In genomic region chr7:45433835-45434202, GRCm38 (mm10) we compare ENCODE assay signal across 8 mouse cellular contexts. TPM values are rescaled to one million over a fixed set of nuclear protein-coding genes. Genes with fewer than 3 reads are reported as not detected.
A peak's percentile ranks its signal among the peaks of the same experiment; 100 is the strongest.
DNase-seq lines count a peak whose midpoint lies in the region; ATAC-seq and TF ChIP-seq lines count a peak whose summit lies in the region.

No protein-coding gene starts in this region.

- TF ChIP-seq POLR2A in liver, adult 2 months (IDR thresholded peaks at IDR 0.05; ENCODE audit: extremely low read depth, insufficient read depth, low read length) = no peak

- no peak for DNase-seq in liver, adult 2 months (ENCODE audit: extremely low read depth, low read depth, low spot score)
- no peak for DNase-seq in liver
- DNase-seq in embryonic facial prominence, embryonic 14.5 days (ENCODE audit: low spot score) = no peak
- DNase-seq in urinary bladder, adult 18-20 months (ENCODE audit: low spot score in 2 of 2) = no peak
- DNase-seq in layer of hippocampus, postnatal 25 days (ENCODE audit: extremely low spot score in 1 of 2, low spot score in 1 of 2) = no peak
- DNase-seq in cerebellum, adult 9-10 months = no peak

- WGBS in liver, adult 2 months = under 1% methylated on average over 7 of the region's 7 CpGs
- 2% methylated on average over 7 of the region's 7 CpGs for WGBS in embryonic facial prominence, embryonic 14.5 days
- under 1% methylated on average over 7 of the region's 7 CpGs for WGBS in intestine, embryonic 15.5 days
- WGBS in neural tube, embryonic 12.5 days = 2% methylated on average over 7 of the region's 7 CpGs

- ATAC-seq in embryonic facial prominence, embryonic 14.5 days (ENCODE audit: low read depth) = no peak
- no peak for ATAC-seq in intestine, embryonic 15.5 days
- no peak for ATAC-seq in neural tube, embryonic 12.5 days (ENCODE audit: low FRiP score, low read depth)

- peaks cover 14% of the 10 kb centered on the region for H3K4me1 ChIP-seq in liver, adult 2 months (ENCODE audit: control insufficient read depth, insufficient read depth, low read length)
- H3K4me1 ChIP-seq in embryonic facial prominence, embryonic 14.5 days (ENCODE audit: control insufficient read depth, insufficient read depth, low read length) = peaks cover 31% of the 10 kb centered on the region
- H3K4me1 ChIP-seq in intestine, embryonic 15.5 days (replicated peaks) = peaks cover 39% of the 10 kb centered on the region
- H3K4me1 ChIP-seq in neural tube, embryonic 12.5 days = peaks cover 43% of the 10 kb centered on the region

- peaks cover 12% of the 10 kb centered on the region; the same call in 1 of the 2 replicates for H3K79me2 ChIP-seq in liver, adult 2 months (ENCODE audit: control insufficient read depth, insufficient read depth, low read length)

- peak overlapping the region; percentile 55 for H3K4me3 ChIP-seq in liver, adult 2 months (ENCODE audit: insufficient read depth, low read depth, low read length)
- H3K4me3 ChIP-seq in embryonic facial prominence, embryonic 14.5 days (ENCODE audit: low read depth, low read length) = peak overlapping the region; percentile 67
- peak overlapping the region; percentile 73 for H3K4me3 ChIP-seq in intestine, embryonic 15.5 days (replicated peaks)
- peak overlapping the region; percentile 85 for H3K4me3 ChIP-seq in neural tube, embryonic 12.5 days

- no peaks in the 10 kb centered on the region for H3K27me3 ChIP-seq in liver, adult 2 months (ENCODE audit: control insufficient read depth, insufficient read depth, low read length)
- no peaks in the 10 kb centered on the region for H3K27me3 ChIP-seq in embryonic facial prominence, embryonic 14.5 days (replicated peaks; ENCODE audit: control insufficient read depth, insufficient read depth, low read length)
- H3K27me3 ChIP-seq in intestine, embryonic 15.5 days (replicated peaks) = no peaks in the 10 kb centered on the region
- H3K27me3 ChIP-seq in neural tube, embryonic 12.5 days (replicated peaks) = no peaks in the 10 kb centered on the region

- peak overlapping the region; percentile 80 for H3K4me2 ChIP-seq in embryonic facial prominence, embryonic 14.5 days (ENCODE audit: low read depth, low read length)
- peak overlapping the region; percentile 90 for H3K4me2 ChIP-seq in intestine, embryonic 15.5 days (replicated peaks)
- H3K4me2 ChIP-seq in neural tube, embryonic 12.5 days (replicated peaks) = peak overlapping the region; percentile 83

- no peak overlapping the region; the same call in 1 of the 2 replicates for H3K27ac ChIP-seq in liver, adult 2 months (replicated peaks; ENCODE audit: insufficient read depth, low read depth, low read length)
- peak overlapping the region; percentile 90 for H3K27ac ChIP-seq in embryonic facial prominence, embryonic 14.5 days (replicated peaks; ENCODE audit: low read depth, low read length)
- H3K27ac ChIP-seq in intestine, embryonic 15.5 days = peak overlapping the region; percentile 86
- peak overlapping the region; percentile 60; the same call in 1 of the 2 replicates for H3K27ac ChIP-seq in neural tube, embryonic 12.5 days

- H3K9ac ChIP-seq in liver, adult 2 months (ENCODE audit: low read depth, low read length) = peak overlapping the region; percentile 60
- peak overlapping the region; percentile 75 for H3K9ac ChIP-seq in embryonic facial prominence, embryonic 14.5 days (ENCODE audit: low read depth, low read length)
- peak overlapping the region; percentile 80 for H3K9ac ChIP-seq in intestine, embryonic 15.5 days
- peak overlapping the region; percentile 76 for H3K9ac ChIP-seq in neural tube, embryonic 12.5 days

- no peaks in the 10 kb centered on the region for H3K9me3 ChIP-seq in embryonic facial prominence, embryonic 14.5 days (ENCODE audit: control insufficient read depth, low read length)
- no peaks in the 10 kb centered on the region for H3K9me3 ChIP-seq in intestine, embryonic 15.5 days
- H3K9me3 ChIP-seq in neural tube, embryonic 12.5 days = no peaks in the 10 kb centered on the region

- no peak for TF ChIP-seq CTCF in liver, adult 2 months (IDR thresholded peaks at IDR 0.05; ENCODE audit: low read depth, low read length)

- H3K36me3 ChIP-seq in liver, adult 2 months (ENCODE audit: control insufficient read depth, insufficient read depth, low read length) = no peaks in the 10 kb centered on the region
- peaks cover 32% of the 10 kb centered on the region for H3K36me3 ChIP-seq in embryonic facial prominence, embryonic 14.5 days (ENCODE audit: control insufficient read depth, insufficient read depth, low read length)
- peaks cover 22% of the 10 kb centered on the region for H3K36me3 ChIP-seq in intestine, embryonic 15.5 days
- peaks cover 33% of the 10 kb centered on the region for H3K36me3 ChIP-seq in neural tube, embryonic 12.5 days

RNA-seq across cellular contexts. Expression of gene Gys1, which starts 0.8 kb away (rescaled TPM):
- 1.2 TPM in 2 replicates for total RNA-seq in liver, adult 2 months (2014; rRNA removed)
- polyA plus RNA-seq in liver, adult 2 months (2012; rRNA removed) = 2.6 and 4.8 TPM in 2 replicates
- polyA plus RNA-seq in embryonic facial prominence, embryonic 14.5 days (2014; fragmentation: Nextera tagmentation; extraction: Ambion mirVana) = 39.3 TPM in 2 replicates
- polyA plus RNA-seq in intestine, embryonic 15.5 days (2015; fragmentation: Nextera tagmentation; extraction: Ambion mirVana) = 39.6 and 42.4 TPM in 2 replicates
- polyA plus RNA-seq in neural tube, embryonic 12.5 days (2016; fragmentation: Nextera tagmentation; extraction: Ambion mirVana) = 31.8 and 32.7 TPM in 2 replicates
- total RNA-seq in layer of hippocampus, postnatal 25 days (2021) = 10 to 100 TPM; 13.9 to 16.5 TPM

RNA-seq across cellular contexts. Expression of gene Ruvbl2, which starts 4.1 kb away (rescaled TPM):
- total RNA-seq in liver, adult 2 months (2014; rRNA removed) = 8.9 and 12.3 TPM in 2 replicates
- polyA plus RNA-seq in liver, adult 2 months (2012; rRNA removed) = 18.4 and 28.8 TPM in 2 replicates
- polyA plus RNA-seq in embryonic facial prominence, embryonic 14.5 days (2014; fragmentation: Nextera tagmentation; extraction: Ambion mirVana) = 123 and 127 TPM in 2 replicates
- 147 and 150 TPM in 2 replicates for polyA plus RNA-seq in intestine, embryonic 15.5 days (2015; fragmentation: Nextera tagmentation; extraction: Ambion mirVana)
- polyA plus RNA-seq in neural tube, embryonic 12.5 days (2016; fragmentation: Nextera tagmentation; extraction: Ambion mirVana) = 126 and 127 TPM in 2 replicates
- total RNA-seq in layer of hippocampus, postnatal 25 days (2021) = 10 to 100 TPM; 34.3 to 40.6 TPM

RNA-seq across cellular contexts. Expression of gene Lhb, which starts 13.2 kb away (rescaled TPM):
- not detected in 2 replicates for total RNA-seq in liver, adult 2 months (2014; rRNA removed)
- not detected in 2 replicates for polyA plus RNA-seq in liver, adult 2 months (2012; rRNA removed)
- polyA plus RNA-seq in embryonic facial prominence, embryonic 14.5 days (2014; fragmentation: Nextera tagmentation; extraction: Ambion mirVana) = 1.4 TPM in 1 of 2 replicates, not detected in the other
- 0.27 and 0.52 TPM in 2 replicates for polyA plus RNA-seq in intestine, embryonic 15.5 days (2015; fragmentation: Nextera tagmentation; extraction: Ambion mirVana)
- not detected in 2 replicates for polyA plus RNA-seq in neural tube, embryonic 12.5 days (2016; fragmentation: Nextera tagmentation; extraction: Ambion mirVana)
- under 1 TPM in 1 of 2 experiments, not detected in 1; 0.57 TPM for total RNA-seq in layer of hippocampus, postnatal 25 days (2021)

RNA-seq across cellular contexts. Expression of gene Ntf5, which starts 20.3 kb away (rescaled TPM):
- 0.13 TPM in 1 of 2 replicates, not detected in the other for total RNA-seq in liver, adult 2 months (2014; rRNA removed)
- 0.04 TPM in 1 of 2 replicates, not detected in the other for polyA plus RNA-seq in liver, adult 2 months (2012; rRNA removed)
- 3.0 and 3.1 TPM in 2 replicates for polyA plus RNA-seq in embryonic facial prominence, embryonic 14.5 days (2014; fragmentation: Nextera tagmentation; extraction: Ambion mirVana)
- polyA plus RNA-seq in intestine, embryonic 15.5 days (2015; fragmentation: Nextera tagmentation; extraction: Ambion mirVana) = 1.7 and 2.1 TPM in 2 replicates
- polyA plus RNA-seq in neural tube, embryonic 12.5 days (2016; fragmentation: Nextera tagmentation; extraction: Ambion mirVana) = 0.57 and 0.65 TPM in 2 replicates
- total RNA-seq in layer of hippocampus, postnatal 25 days (2021) = under 1 TPM in 1 of 2 experiments, not detected in 1; 0.22 TPM

RNA-seq across cellular contexts. Expression of gene Ftl1, which starts 25.9 kb away (rescaled TPM):
- total RNA-seq in liver, adult 2 months (2014; rRNA removed) = 3,170 and 4,966 TPM in 2 replicates
- polyA plus RNA-seq in liver, adult 2 months (2012; rRNA removed) = 12,947 and 13,613 TPM in 2 replicates
- polyA plus RNA-seq in embryonic facial prominence, embryonic 14.5 days (2014; fragmentation: Nextera tagmentation; extraction: Ambion mirVana) = 4,260 and 4,697 TPM in 2 replicates
- polyA plus RNA-seq in intestine, embryonic 15.5 days (2015; fragmentation: Nextera tagmentation; extraction: Ambion mirVana) = 5,581 and 6,050 TPM in 2 replicates
- polyA plus RNA-seq in neural tube, embryonic 12.5 days (2016; fragmentation: Nextera tagmentation; extraction: Ambion mirVana) = 5,746 and 6,117 TPM in 2 replicates
- 100 to 1,000 TPM; 204 to 228 TPM for total RNA-seq in layer of hippocampus, postnatal 25 days (2021)
